Mouse (Mus musculus): ENCODE measurements at regions not wholly inside any gene's neighbourhood (a gene's known extent, or its start where the extent isn't known, plus 50 kb on each side); places are given as distances from the start of the nearest gene placed in this dataset.
A peak's percentile ranks its signal among the peaks of the same experiment; 100 is the strongest.

GRCm38 (mm10) chr13:46222031-46222430 lies 51.5 kb upstream of the Stmnd1 start:
- WGBS: 72% methylated on average over 7 of the region's 7 CpGs
- no peaks in the 10 kb centered on the region for H3K36me3 ChIP-seq (ENCODE audit: control insufficient read depth, insufficient read depth, low read length)
- peak; percentile 18 for DNase-seq
- no peaks in the 10 kb centered on the region for H3K27me3 ChIP-seq (ENCODE audit: control insufficient read depth, insufficient read depth, low read length)
- no peaks in the 10 kb centered on the region for H3K9me3 ChIP-seq (ENCODE audit: control insufficient read depth, low read length)
- H3K27ac ChIP-seq (replicated peaks; ENCODE audit: low read depth, low read length): no peak overlapping the region
- H3K4me1 ChIP-seq (ENCODE audit: control insufficient read depth, insufficient read depth, low read length): peaks cover 11% of the 10 kb centered on the region; the same call in 1 of the 2 replicates
- no peak overlapping the region for H3K4me2 ChIP-seq (ENCODE audit: low read length)
- no peak overlapping the region for H3K9ac ChIP-seq (replicated peaks; ENCODE audit: low read length)
- no peak overlapping the region for H3K4me3 ChIP-seq (replicated peaks; ENCODE audit: low read depth, low read length)
- ATAC-seq (ENCODE audit: low FRiP score, low TSS enrichment): no peak

DNA sequence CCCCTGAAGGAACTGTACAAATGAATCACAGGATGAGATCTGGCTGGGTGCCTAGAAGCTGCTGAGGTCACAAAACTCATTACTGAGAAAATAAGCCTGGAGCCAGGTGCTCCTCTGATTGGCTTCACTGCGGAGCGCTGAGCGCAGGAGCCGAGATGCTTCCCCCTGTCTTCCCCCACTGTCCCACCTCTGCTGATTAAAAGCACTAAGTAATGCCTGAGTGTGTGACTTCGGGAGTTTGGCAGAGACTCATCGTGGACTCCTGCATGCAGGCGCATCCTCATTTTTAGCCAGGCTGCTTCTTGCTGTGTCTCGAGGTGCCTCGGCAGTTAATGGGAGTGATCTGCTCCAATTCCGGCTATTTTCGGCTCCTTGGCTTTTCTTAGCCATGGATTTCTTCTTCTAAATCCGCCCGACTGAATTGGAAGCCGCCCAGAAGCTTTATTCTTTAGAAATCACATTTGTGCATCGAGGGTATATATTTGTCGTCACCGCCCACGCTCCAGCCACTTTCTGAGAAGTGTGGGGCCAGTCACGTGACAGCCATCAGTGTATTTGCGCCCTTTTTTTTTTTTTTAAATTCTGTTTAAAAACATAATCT lies 55.3 kb upstream of the Stmnd1 start:
- ATAC-seq (ENCODE audit: low FRiP score, low TSS enrichment) (peak; percentile 57; the same call in 1 of the 2 replicates), DNase-seq (peak; percentile 85)
- H3K27ac ChIP-seq (replicated peaks; ENCODE audit: low read depth, low read length): peak overlapping the region; percentile 67
- H3K9me3 ChIP-seq (ENCODE audit: control insufficient read depth, low read length): no peaks in the 10 kb centered on the region
- peaks cover 12% of the 10 kb centered on the region; the same call in 1 of the 2 replicates for H3K4me1 ChIP-seq (ENCODE audit: control insufficient read depth, insufficient read depth, low read length)
- H3K4me3 ChIP-seq (replicated peaks; ENCODE audit: low read depth, low read length): peak overlapping the region; percentile 12; the same call in 1 of the 2 replicates
- no peaks in the 10 kb centered on the region for H3K27me3 ChIP-seq (ENCODE audit: control insufficient read depth, insufficient read depth, low read length)
- H3K4me2 ChIP-seq (ENCODE audit: low read length): peak overlapping the region; percentile 51
- WGBS: 39% methylated on average over 20 of the region's 20 CpGs
- H3K9ac ChIP-seq (replicated peaks; ENCODE audit: low read length): no peak overlapping the region; the same call in 1 of the 2 replicates
- no peaks in the 10 kb centered on the region for H3K36me3 ChIP-seq (ENCODE audit: control insufficient read depth, insufficient read depth, low read length)

DNA sequence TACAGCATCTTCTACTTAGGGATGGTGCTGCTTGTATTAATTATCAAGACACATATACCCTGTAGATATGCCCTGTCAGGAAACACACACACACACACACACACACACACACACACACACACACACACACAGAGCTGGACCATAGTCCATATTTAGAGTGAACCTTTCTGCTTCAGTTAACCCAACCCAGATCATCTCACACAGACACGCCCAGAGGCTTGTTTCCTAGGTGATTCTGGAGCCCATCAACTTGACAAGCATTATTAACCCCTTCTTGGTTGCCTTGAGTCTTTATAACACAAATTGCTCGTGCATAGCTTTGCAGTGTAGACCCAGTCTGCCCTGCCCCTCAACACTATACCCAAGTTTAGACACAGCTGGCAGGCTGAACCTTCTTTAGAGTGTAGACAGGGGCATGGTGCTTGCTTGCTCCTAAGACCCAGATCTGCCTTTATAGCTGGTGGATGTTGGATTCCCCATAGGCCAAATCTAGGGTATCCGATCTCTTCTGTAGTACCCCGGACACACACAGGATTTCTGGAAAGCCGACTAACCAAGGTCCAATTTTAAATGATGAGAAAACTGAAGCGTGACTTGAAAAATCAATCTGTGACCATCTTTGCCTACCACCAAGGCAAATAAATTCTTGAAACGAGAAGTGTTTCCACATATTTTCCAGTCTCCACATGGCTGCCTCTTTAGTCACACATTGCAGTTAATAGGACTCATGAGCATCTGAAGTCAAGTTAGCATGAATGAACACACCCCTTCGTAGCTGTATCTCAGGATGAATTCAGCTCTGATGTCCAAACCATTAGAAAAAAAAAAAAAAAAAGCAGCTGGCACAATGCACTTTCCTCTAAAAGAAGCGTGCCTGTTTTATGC lies 56.3 kb upstream of the Stmnd1 start:
- no peak for ATAC-seq (ENCODE audit: low FRiP score, low TSS enrichment)
- DNase-seq: peak; percentile 35
- H3K4me1 ChIP-seq (ENCODE audit: control insufficient read depth, insufficient read depth, low read length): peaks cover 12% of the 10 kb centered on the region; the same call in 1 of the 2 replicates
- no peaks in the 10 kb centered on the region for H3K36me3 ChIP-seq (ENCODE audit: control insufficient read depth, insufficient read depth, low read length)
- H3K4me2 ChIP-seq (ENCODE audit: low read length): peak overlapping the region; percentile 51
- H3K4me3 ChIP-seq (replicated peaks; ENCODE audit: low read depth, low read length): 0 out of 2 replicates have a peak overlapping the region, but pooled peaks have one; percentile 12
- H3K9me3 ChIP-seq (ENCODE audit: control insufficient read depth, low read length): no peaks in the 10 kb centered on the region
- H3K27me3 ChIP-seq (ENCODE audit: control insufficient read depth, insufficient read depth, low read length): no peaks in the 10 kb centered on the region
- 55% methylated on average over 9 of the region's 9 CpGs for WGBS
- no peak overlapping the region for H3K9ac ChIP-seq (replicated peaks; ENCODE audit: low read length)
- peak overlapping the region; percentile 67; the same call in 1 of the 2 replicates for H3K27ac ChIP-seq (replicated peaks; ENCODE audit: low read depth, low read length)

DNA sequence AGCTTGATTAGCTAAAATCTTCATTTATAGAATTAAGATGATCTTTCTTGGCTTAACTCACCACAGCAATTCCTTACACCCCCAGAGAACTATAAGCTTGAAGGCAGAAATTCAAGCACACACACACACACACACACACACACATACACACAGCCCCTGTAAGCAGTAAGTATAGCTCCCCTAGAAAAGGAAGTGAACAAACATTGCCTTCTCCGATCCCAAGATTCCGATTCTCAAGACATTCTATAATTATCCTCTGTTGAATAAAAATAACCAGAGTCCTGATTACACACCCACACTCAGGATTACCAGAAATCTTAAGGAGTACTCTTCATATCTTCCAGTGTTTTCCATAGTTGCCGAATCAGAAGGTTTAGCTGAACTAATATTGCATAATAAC lies 70.0 kb upstream of the Stmnd1 start:
- 0 out of 2 replicates have a peak, but pooled peaks cover 6% of the 10 kb centered on the region for H3K4me1 ChIP-seq (ENCODE audit: control insufficient read depth, insufficient read depth, low read length)
- H3K4me3 ChIP-seq (replicated peaks; ENCODE audit: low read depth, low read length): no peak overlapping the region
- H3K9me3 ChIP-seq (ENCODE audit: control insufficient read depth, low read length): no peaks in the 10 kb centered on the region
- ATAC-seq (ENCODE audit: low FRiP score, low TSS enrichment): no peak
- no peak for DNase-seq
- H3K36me3 ChIP-seq (ENCODE audit: control insufficient read depth, insufficient read depth, low read length): no peaks in the 10 kb centered on the region
- 86% methylated on average over 3 of the region's 3 CpGs for WGBS
- no peak overlapping the region for H3K27ac ChIP-seq (replicated peaks; ENCODE audit: low read depth, low read length)
- no peak overlapping the region for H3K4me2 ChIP-seq (ENCODE audit: low read length)
- no peak overlapping the region for H3K9ac ChIP-seq (replicated peaks; ENCODE audit: low read length)
- H3K27me3 ChIP-seq (ENCODE audit: control insufficient read depth, insufficient read depth, low read length): no peaks in the 10 kb centered on the region

GRCm38 (mm10) chr13:46202586-46202985 lies 70.9 kb upstream of the Stmnd1 start:
- H3K9me3 ChIP-seq (ENCODE audit: control insufficient read depth, low read length): no peaks in the 10 kb centered on the region
- no peaks in the 10 kb centered on the region for H3K27me3 ChIP-seq (ENCODE audit: control insufficient read depth, insufficient read depth, low read length)
- no peaks in the 10 kb centered on the region for H3K36me3 ChIP-seq (ENCODE audit: control insufficient read depth, insufficient read depth, low read length)
- H3K4me3 ChIP-seq (replicated peaks; ENCODE audit: low read depth, low read length): no peak overlapping the region
- H3K27ac ChIP-seq (replicated peaks; ENCODE audit: low read depth, low read length): no peak overlapping the region
- no peak overlapping the region for H3K4me2 ChIP-seq (ENCODE audit: low read length)
- 89% methylated on average over 6 of the region's 6 CpGs for WGBS
- H3K9ac ChIP-seq (replicated peaks; ENCODE audit: low read length): no peak overlapping the region
- DNase-seq (no peak), ATAC-seq (ENCODE audit: low FRiP score, low TSS enrichment) (no peak)
- H3K4me1 ChIP-seq (ENCODE audit: control insufficient read depth, insufficient read depth, low read length): 0 out of 2 replicates have a peak, but pooled peaks cover 6% of the 10 kb centered on the region

- no peak for DNase-seq
- H3K4me1 ChIP-seq (ENCODE audit: control insufficient read depth, insufficient read depth, low read length): 0 out of 2 replicates have a peak, but pooled peaks cover 6% of the 10 kb centered on the region
- H3K9ac ChIP-seq (replicated peaks; ENCODE audit: low read length): no peak overlapping the region
- H3K27me3 ChIP-seq (ENCODE audit: control insufficient read depth, insufficient read depth, low read length): no peaks in the 10 kb centered on the region
- no peak for ATAC-seq (ENCODE audit: low FRiP score, low TSS enrichment)
- H3K36me3 ChIP-seq (ENCODE audit: control insufficient read depth, insufficient read depth, low read length): no peaks in the 10 kb centered on the region
- 62% methylated on average over 14 of the region's 14 CpGs for WGBS
- no peak overlapping the region for H3K4me2 ChIP-seq (ENCODE audit: low read length)
- H3K9me3 ChIP-seq (ENCODE audit: control insufficient read depth, low read length): no peaks in the 10 kb centered on the region
- no peak overlapping the region for H3K4me3 ChIP-seq (replicated peaks; ENCODE audit: low read depth, low read length)
- no peak overlapping the region for H3K27ac ChIP-seq (replicated peaks; ENCODE audit: low read depth, low read length)
Measured at GRCm38 (mm10) chr13:46201029-46201599, 72.4 kb upstream of the Stmnd1 start.

DNA sequence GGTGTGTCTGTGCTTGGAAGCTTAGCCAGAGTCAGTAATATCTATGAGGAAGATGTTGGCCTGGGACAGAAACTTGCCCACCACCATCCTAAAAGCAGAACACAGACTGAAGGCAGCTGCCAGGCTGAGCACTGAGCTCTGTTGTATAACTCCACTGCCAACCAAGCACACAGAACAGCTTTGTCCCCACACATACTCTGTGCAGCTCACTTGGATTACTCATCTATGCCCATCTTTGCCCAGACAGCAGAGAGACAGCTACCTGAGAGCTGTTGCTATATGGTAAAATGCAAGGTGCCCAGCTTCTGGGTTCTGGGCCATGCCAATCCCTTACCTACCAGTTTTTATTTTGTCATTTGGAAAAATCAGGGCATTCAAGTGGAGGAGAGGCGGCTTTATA lies 80.4 kb upstream of the Stmnd1 start:
- H3K27me3 ChIP-seq (ENCODE audit: control insufficient read depth, insufficient read depth, low read length): no peaks in the 10 kb centered on the region
- H3K27ac ChIP-seq (replicated peaks; ENCODE audit: low read depth, low read length): no peak overlapping the region
- no peaks in the 10 kb centered on the region for H3K4me1 ChIP-seq (ENCODE audit: control insufficient read depth, insufficient read depth, low read length)
- H3K4me2 ChIP-seq (ENCODE audit: low read length): no peak overlapping the region
- no peak overlapping the region for H3K4me3 ChIP-seq (replicated peaks; ENCODE audit: low read depth, low read length)
- H3K9ac ChIP-seq (replicated peaks; ENCODE audit: low read length): no peak overlapping the region
- ATAC-seq (ENCODE audit: low FRiP score, low TSS enrichment) (no peak), DNase-seq (no peak)
- 85% methylated on average over 1 of the region's 1 CpGs for WGBS
- no peaks in the 10 kb centered on the region for H3K36me3 ChIP-seq (ENCODE audit: control insufficient read depth, insufficient read depth, low read length)
- H3K9me3 ChIP-seq (ENCODE audit: control insufficient read depth, low read length): no peaks in the 10 kb centered on the region

- Histone ChIP-seq H3K36me3 (ENCODE audit: control insufficient read depth, insufficient read depth, low read length) (no peaks in the 10 kb centered on the region), H3K4me2 (ENCODE audit: low read length) (no peak overlapping the region), H3K9ac (replicated peaks; ENCODE audit: low read length) (no peak overlapping the region), H3K27ac (replicated peaks; ENCODE audit: low read depth, low read length) (no peak overlapping the region), H3K9me3 (ENCODE audit: control insufficient read depth, low read length) (no peaks in the 10 kb centered on the region), H3K4me3 (replicated peaks; ENCODE audit: low read depth, low read length) (no peak overlapping the region), H3K4me1 (ENCODE audit: control insufficient read depth, insufficient read depth, low read length) (no peaks in the 10 kb centered on the region), H3K27me3 (ENCODE audit: control insufficient read depth, insufficient read depth, low read length) (no peaks in the 10 kb centered on the region)
- ATAC-seq (ENCODE audit: low FRiP score, low TSS enrichment) (no peak), DNase-seq (no peak)
- WGBS: 87% methylated on average over 2 of the region's 2 CpGs
Measured at GRCm38 (mm10) chr13:46189726-46190125, 83.8 kb upstream of the Stmnd1 start.

Measured in midbrain, embryonic 14.5 days (tissue).